In genomic region chr2:19553821-19554592, GRCm38 (mm10) we compare ENCODE assay signal across 8 mouse cellular contexts. TPM values are rescaled to one million over a fixed set of nuclear protein-coding genes. Genes with fewer than 3 reads are reported as not detected.
DNase-seq lines count a peak whose midpoint lies in the region; ATAC-seq and TF ChIP-seq lines count a peak whose summit lies in the region.

TSS of gene 4921504E06Rik (minus strand) at chr2:19553914.

- H3K9me3 ChIP-seq in forebrain, embryonic 10.5 days, result no peaks in the 10 kb centered on the region
- H3K9me3 ChIP-seq in heart, embryonic 14.5 days (ENCODE audit: control insufficient read depth, low read length), result no peaks in the 10 kb centered on the region
- no peaks in the 10 kb centered on the region for H3K9me3 ChIP-seq in kidney, postnatal 0 days (replicated peaks; ENCODE audit: low read length)

- peaks cover 18% of the 10 kb centered on the region for H3K27me3 ChIP-seq in forebrain, embryonic 10.5 days (ENCODE audit: poor library complexity, severe bottlenecking)
- no peaks in the 10 kb centered on the region for H3K27me3 ChIP-seq in heart, embryonic 14.5 days (ENCODE audit: control insufficient read depth, insufficient read depth, low read length)
- no peaks in the 10 kb centered on the region for H3K27me3 ChIP-seq in kidney, postnatal 0 days (ENCODE audit: insufficient read depth, low read length)
- no peaks in the 10 kb centered on the region for H3K27me3 ChIP-seq in liver, adult 2 months (ENCODE audit: control insufficient read depth, insufficient read depth, low read length)

- no peak for TF ChIP-seq POLR2A in liver, adult 2 months (IDR thresholded peaks at IDR 0.05; ENCODE audit: extremely low read depth, insufficient read depth, low read length)

- peak within 1 kb of the TSS; percentile 86 for H3K27ac ChIP-seq in forebrain, embryonic 10.5 days
- H3K27ac ChIP-seq in heart, embryonic 14.5 days (replicated peaks in 1 of 2; ENCODE audit: control insufficient read depth in 1 of 2, insufficient read depth in 1 of 2, low read depth in 2 of 2, low read length in 2 of 2), result peak within 1 kb of the TSS; percentile 92 to 100
- peak within 1 kb of the TSS; percentile 64 for H3K27ac ChIP-seq in kidney, postnatal 0 days
- peak within 1 kb of the TSS; percentile 62 for H3K27ac ChIP-seq in liver, adult 2 months (replicated peaks; ENCODE audit: insufficient read depth, low read depth, low read length)

- peak; percentile 92 for ATAC-seq in heart, embryonic 14.5 days (ENCODE audit: insufficient number of reproducible peaks, insufficient read depth, low FRiP score, low read depth)
- ATAC-seq in kidney, postnatal 0 days (replicated peaks; ENCODE audit: low FRiP score, low read depth), result peak; percentile 93
- ATAC-seq in monocyte, adult 5-6 weeks (replicated peaks; ENCODE audit: insufficient number of reproducible peaks, low FRiP score, low TSS enrichment, poor library complexity, severe bottlenecking), result 0 out of 2 replicates have a peak, but pooled peaks have one; percentile 28

- peak within 1 kb of the TSS; percentile 55 for H3K9ac ChIP-seq in heart, embryonic 14.5 days (ENCODE audit: low read length)
- H3K9ac ChIP-seq in kidney, postnatal 0 days (ENCODE audit: low read depth, low read length), result peak within 1 kb of the TSS; percentile 31; the same call in 1 of the 2 replicates
- H3K9ac ChIP-seq in liver, adult 2 months (ENCODE audit: low read depth, low read length), result peak within 1 kb of the TSS; percentile 40

- H3K4me2 ChIP-seq in heart, embryonic 14.5 days (ENCODE audit: low read length), result peak within 1 kb of the TSS; percentile 66
- H3K4me2 ChIP-seq in kidney, postnatal 0 days (ENCODE audit: low read length), result peak within 1 kb of the TSS; percentile 62

- H3K36me3 ChIP-seq in forebrain, embryonic 10.5 days (replicated peaks), result no peaks in the 10 kb centered on the region
- no peaks in the 10 kb centered on the region for H3K36me3 ChIP-seq in heart, embryonic 14.5 days (ENCODE audit: control insufficient read depth, insufficient read depth, low read length)
- H3K36me3 ChIP-seq in kidney, postnatal 0 days (ENCODE audit: insufficient read depth, low read length), result no peaks in the 10 kb centered on the region
- no peaks in the 10 kb centered on the region for H3K36me3 ChIP-seq in liver, adult 2 months (ENCODE audit: control insufficient read depth, insufficient read depth, low read length)

- peaks cover 20% of the 10 kb centered on the region for H3K4me1 ChIP-seq in forebrain, embryonic 10.5 days
- peaks cover 20 to 39% of the 10 kb centered on the region in 2 experiments for H3K4me1 ChIP-seq in heart, embryonic 14.5 days (ENCODE audit: control insufficient read depth in 2 of 2, insufficient read depth in 2 of 2, low read length in 2 of 2)
- peaks cover 6% of the 10 kb centered on the region for H3K4me1 ChIP-seq in kidney, postnatal 0 days (replicated peaks; ENCODE audit: insufficient read depth, low read length)
- no peaks in the 10 kb centered on the region for H3K4me1 ChIP-seq in liver, adult 2 months (ENCODE audit: control insufficient read depth, insufficient read depth, low read length)

- no peaks in the 10 kb centered on the region for H3K79me2 ChIP-seq in liver, adult 2 months (ENCODE audit: control insufficient read depth, insufficient read depth, low read length)

- no peak for TF ChIP-seq CTCF in kidney, postnatal 0 days (IDR thresholded peaks at IDR 0.05; ENCODE audit: low read depth)
- TF ChIP-seq CTCF in liver, adult 2 months (IDR thresholded peaks at IDR 0.05; ENCODE audit: low read depth, low read length), result no peak

- DNase-seq in urinary bladder, adult 18-20 months (ENCODE audit: low spot score in 2 of 2), result peak; percentile 16 to 25
- no peak for DNase-seq in urinary bladder, postnatal 10 days (ENCODE audit: low spot score)
- DNase-seq in forebrain, embryonic 10.5 days (ENCODE audit: extremely low spot score, low spot score), result peak; percentile 87
- peak; percentile 83 for DNase-seq in kidney, postnatal 0 days (ENCODE audit: low spot score)
- peak; percentile 93 for DNase-seq in liver, adult 2 months (ENCODE audit: extremely low read depth, low read depth, low spot score)
- peak; percentile 3 to 7 for DNase-seq in spleen, postnatal 14 days (ENCODE audit: low spot score in 2 of 2)

- WGBS in forebrain, embryonic 10.5 days, result under 1% methylated on average over 27 of the region's 27 CpGs
- under 1% methylated on average over 22 of the region's 27 CpGs for WGBS in heart, embryonic 14.5 days
- 1% methylated on average over 27 of the region's 27 CpGs for WGBS in kidney, postnatal 0 days
- under 1% methylated on average over 24 of the region's 27 CpGs for whole genome bisulfite sequencing in liver, adult 2 months

- peak within 1 kb of the TSS; percentile 53 for H3K4me3 ChIP-seq in forebrain, embryonic 10.5 days
- peak within 1 kb of the TSS; percentile 40 to 66 for H3K4me3 ChIP-seq in heart, embryonic 14.5 days (ENCODE audit: control insufficient read depth in 1 of 2, insufficient read depth in 1 of 2, low read depth in 1 of 2, low read length in 2 of 2)
- peak within 1 kb of the TSS; percentile 39 for H3K4me3 ChIP-seq in kidney, postnatal 0 days (replicated peaks; ENCODE audit: low read depth, low read length)
- peak within 1 kb of the TSS; percentile 40 for H3K4me3 ChIP-seq in liver, adult 2 months (ENCODE audit: insufficient read depth, low read depth, low read length)

RNA-seq across cellular contexts. Expression of gene 4921504E06Rik, which starts in this region (rescaled TPM):
- polyA plus RNA-seq in forebrain, embryonic 10.5 days (2016; fragmentation: Nextera tagmentation; extraction: Ambion mirVana), result not detected in 2 replicates
- 0.09 TPM in 1 of 2 replicates, not detected in the other for polyA plus RNA-seq in heart, embryonic 14.5 days (2014; fragmentation: Nextera tagmentation; extraction: Ambion mirVana)
- not detected in 2 replicates for polyA plus RNA-seq in kidney, postnatal 0 days (2015; fragmentation: Nextera tagmentation; extraction: Ambion mirVana)
- total RNA-seq in liver, adult 2 months (2014; rRNA removed), result not detected in 2 replicates
- not detected in 2 replicates for polyA plus RNA-seq in liver, adult 2 months (2012; rRNA removed)
- total RNA-seq in monocyte, adult 5-6 weeks (2017), result not detected in 3 replicates

Comparison
In these comparisons a context has a peak if more than half of its experiments do, and no peak if none do; other contexts are left out.
1. Peak in DNase-seq, H3K4me3 ChIP-seq and H3K27ac ChIP-seq in forebrain, embryonic 10.5 days; RNA of the gene not detected or under 1 TPM.
2. Peak in ATAC-seq, H3K4me3 ChIP-seq, H3K27ac ChIP-seq, H3K9ac ChIP-seq and H3K4me2 ChIP-seq in heart, embryonic 14.5 days; RNA of the gene not detected or under 1 TPM.
3. Peak in DNase-seq, ATAC-seq, H3K4me3 ChIP-seq, H3K27ac ChIP-seq, H3K9ac ChIP-seq and H3K4me2 ChIP-seq in kidney, postnatal 0 days; RNA of the gene not detected or under 1 TPM.
4. Peak in DNase-seq, H3K4me3 ChIP-seq, H3K27ac ChIP-seq and H3K9ac ChIP-seq in liver, adult 2 months; RNA of the gene not detected or under 1 TPM.
5. Peak in ATAC-seq in monocyte, adult 5-6 weeks; RNA of the gene not detected or under 1 TPM.
6. ATAC-seq: peak in every context shown above with its lines; median percentile 93 in kidney, postnatal 0 days; 92 in heart, embryonic 14.5 days; 28 in monocyte, adult 5-6 weeks.